Mouse (Mus musculus): Measurements from ENCODE around the gene Pmis2. TPM values are rescaled to one million over a fixed set of nuclear protein-coding genes. Genes with fewer than 3 reads are reported as not detected.

The Pmis2 gene
- not detected in 2 replicates for polyA plus RNA-seq (2015; fragmentation: Nextera tagmentation; extraction: Ambion mirVana)

DNA sequence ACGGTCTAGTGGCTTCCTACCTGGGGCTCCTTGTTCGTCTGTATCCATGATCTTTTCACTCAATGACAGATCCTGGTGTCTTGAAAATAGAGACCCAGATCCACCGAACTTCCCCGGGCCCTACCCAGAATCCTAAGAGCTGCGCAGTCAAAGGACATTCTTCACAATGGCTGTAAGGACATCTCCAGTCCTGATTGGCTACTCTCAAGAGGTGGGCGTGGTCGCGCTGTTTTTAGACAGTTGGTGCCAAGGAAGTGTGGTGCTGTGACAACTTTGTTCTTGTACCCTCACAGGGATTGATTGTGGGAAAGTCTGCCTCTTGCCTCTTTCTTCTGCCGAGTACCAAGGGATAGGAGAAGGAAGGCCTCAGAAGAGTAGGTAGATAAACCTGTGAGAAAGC lies at the start of gene Pmis2:
TSS of gene Pmis2 (minus strand) at position 126 of the 400 bp plus-strand sequence.
- no peak within 1 kb of the TSS for H3K4me3 ChIP-seq (ENCODE audit: low read length)
- ATAC-seq: no peak
- H3K36me3 ChIP-seq (ENCODE audit: control insufficient read depth, insufficient read depth, low read length): no peaks in the 10 kb centered on the region
- 68% methylated on average over 9 of the region's 9 CpGs for WGBS
- no peak within 1 kb of the TSS for H3K27ac ChIP-seq (ENCODE audit: low read depth, low read length)
- no peak within 1 kb of the TSS for H3K4me2 ChIP-seq (ENCODE audit: low read length)
- no peaks in the 10 kb centered on the region for H3K4me1 ChIP-seq (ENCODE audit: control insufficient read depth, insufficient read depth, low read depth, low read length)
- no peak within 1 kb of the TSS for H3K9ac ChIP-seq (ENCODE audit: low read depth, low read length)
- no peaks in the 10 kb centered on the region for H3K9me3 ChIP-seq (ENCODE audit: control insufficient read depth, low read length)
- no peaks in the 10 kb centered on the region; the same call in 1 of the 2 replicates for H3K27me3 ChIP-seq (replicated peaks; ENCODE audit: control insufficient read depth, insufficient read depth, low read length)

DNA sequence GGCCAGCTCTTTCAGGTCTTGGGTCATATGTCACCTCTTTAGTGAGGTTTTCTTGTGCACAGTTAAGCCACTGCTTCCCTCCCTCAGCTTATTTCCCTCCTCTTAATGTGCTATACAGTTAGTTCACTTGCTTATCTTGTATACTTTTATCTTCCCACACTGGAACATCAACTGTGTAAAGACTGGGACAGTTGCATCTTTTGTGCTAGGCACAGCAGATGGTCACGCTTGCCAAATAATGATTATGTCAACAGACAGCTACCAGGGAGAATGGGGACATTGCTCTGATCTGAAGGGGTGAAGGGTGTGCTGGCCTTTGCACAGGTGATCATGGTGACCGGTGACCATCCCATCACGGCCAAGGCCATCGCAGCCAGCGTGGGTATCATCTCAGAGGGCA lies 48.3 kb upstream of the Pmis2 start:
- H3K36me3 ChIP-seq (ENCODE audit: control insufficient read depth, insufficient read depth, low read length): no peaks in the 10 kb centered on the region
- no peak overlapping the region for H3K27ac ChIP-seq (ENCODE audit: low read depth, low read length)
- peaks cover 10% of the 10 kb centered on the region for H3K4me1 ChIP-seq (ENCODE audit: control insufficient read depth, insufficient read depth, low read depth, low read length)
- no peak overlapping the region for H3K4me2 ChIP-seq (ENCODE audit: low read length)
- no peak overlapping the region for H3K4me3 ChIP-seq (ENCODE audit: low read length)
- WGBS: 91% methylated on average over 5 of the region's 5 CpGs
- no peaks in the 10 kb centered on the region for H3K9me3 ChIP-seq (ENCODE audit: control insufficient read depth, low read length)
- no peak for ATAC-seq
- peaks cover 20% of the 10 kb centered on the region for H3K27me3 ChIP-seq (replicated peaks; ENCODE audit: control insufficient read depth, insufficient read depth, low read length)
- no peak overlapping the region for H3K9ac ChIP-seq (ENCODE audit: low read depth, low read length)

DNA sequence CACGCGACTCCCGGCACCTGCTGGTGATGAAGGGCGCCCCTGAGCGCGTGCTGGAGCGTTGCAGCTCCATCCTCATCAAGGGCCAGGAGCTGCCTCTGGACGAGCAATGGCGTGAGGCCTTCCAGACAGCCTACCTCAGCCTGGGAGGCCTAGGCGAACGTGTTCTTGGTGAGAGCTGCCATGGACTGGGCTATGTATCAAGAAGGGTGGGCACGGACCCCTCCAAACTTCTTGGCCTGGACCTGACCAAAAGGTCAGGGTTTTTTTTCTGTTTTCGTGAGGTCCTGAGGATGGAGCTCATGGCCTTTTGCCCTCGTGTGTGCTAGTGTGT lies 46.3 kb upstream of the Pmis2 start:
- peaks cover 20% of the 10 kb centered on the region for H3K27me3 ChIP-seq (replicated peaks; ENCODE audit: control insufficient read depth, insufficient read depth, low read length)
- no peak for ATAC-seq
- no peaks in the 10 kb centered on the region for H3K9me3 ChIP-seq (ENCODE audit: control insufficient read depth, low read length)
- H3K4me2 ChIP-seq (ENCODE audit: low read length): peak overlapping the region; percentile 81
- no peak overlapping the region for H3K27ac ChIP-seq (ENCODE audit: low read depth, low read length)
- WGBS: 8% methylated on average over 14 of the region's 14 CpGs
- H3K36me3 ChIP-seq (ENCODE audit: control insufficient read depth, insufficient read depth, low read length): no peaks in the 10 kb centered on the region
- H3K4me3 ChIP-seq (ENCODE audit: low read length): peak overlapping the region; percentile 46
- peaks cover 10% of the 10 kb centered on the region for H3K4me1 ChIP-seq (ENCODE audit: control insufficient read depth, insufficient read depth, low read depth, low read length)
- H3K9ac ChIP-seq (ENCODE audit: low read depth, low read length): peak overlapping the region; percentile 65

DNA sequence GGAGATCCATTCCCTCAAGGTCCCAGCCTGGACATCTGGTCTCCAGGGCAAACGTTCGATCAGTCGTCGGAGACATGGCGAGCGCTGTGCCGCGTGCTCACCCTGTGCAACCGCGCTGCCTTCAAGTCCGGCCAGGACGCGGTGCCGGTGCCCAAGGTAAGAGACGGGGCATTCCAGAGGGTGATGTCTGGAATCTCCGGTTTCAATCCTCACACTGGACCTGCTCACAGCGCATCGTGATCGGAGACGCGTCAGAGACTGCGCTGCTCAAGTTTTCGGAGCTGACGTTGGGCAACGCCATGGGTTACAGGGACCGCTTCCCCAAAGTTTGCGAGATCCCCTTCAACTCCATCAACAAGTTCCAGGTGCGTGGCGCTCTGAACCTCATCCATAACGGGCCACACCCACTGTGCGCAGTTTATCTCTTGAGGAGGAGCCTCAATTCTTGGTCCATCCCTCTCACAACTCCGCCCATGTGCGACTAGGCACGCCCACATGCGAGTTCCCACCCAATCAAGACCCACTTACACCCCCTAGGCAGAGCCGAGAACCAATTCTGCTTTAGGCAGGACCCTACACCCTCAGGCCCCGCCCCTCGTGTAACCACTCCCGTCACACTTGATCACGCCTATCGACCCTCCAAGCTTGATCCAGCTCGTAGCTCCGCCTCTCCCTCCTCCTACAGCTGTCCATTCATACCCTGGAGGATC lies 45.8 kb upstream of the Pmis2 start:
- Histone ChIP-seq H3K9ac (ENCODE audit: low read depth, low read length) (peak overlapping the region; percentile 65), H3K4me3 (ENCODE audit: low read length) (peak overlapping the region; percentile 46), H3K27ac (ENCODE audit: low read depth, low read length) (no peak overlapping the region), H3K36me3 (ENCODE audit: control insufficient read depth, insufficient read depth, low read length) (no peaks in the 10 kb centered on the region), H3K27me3 (replicated peaks; ENCODE audit: control insufficient read depth, insufficient read depth, low read length) (peaks cover 20% of the 10 kb centered on the region), H3K9me3 (ENCODE audit: control insufficient read depth, low read length) (no peaks in the 10 kb centered on the region), H3K4me1 (ENCODE audit: control insufficient read depth, insufficient read depth, low read depth, low read length) (peaks cover 10% of the 10 kb centered on the region), H3K4me2 (ENCODE audit: low read length) (peak overlapping the region; percentile 81)
- peak; percentile 97 for ATAC-seq
- 4% methylated on average over 43 of the region's 43 CpGs for WGBS

DNA sequence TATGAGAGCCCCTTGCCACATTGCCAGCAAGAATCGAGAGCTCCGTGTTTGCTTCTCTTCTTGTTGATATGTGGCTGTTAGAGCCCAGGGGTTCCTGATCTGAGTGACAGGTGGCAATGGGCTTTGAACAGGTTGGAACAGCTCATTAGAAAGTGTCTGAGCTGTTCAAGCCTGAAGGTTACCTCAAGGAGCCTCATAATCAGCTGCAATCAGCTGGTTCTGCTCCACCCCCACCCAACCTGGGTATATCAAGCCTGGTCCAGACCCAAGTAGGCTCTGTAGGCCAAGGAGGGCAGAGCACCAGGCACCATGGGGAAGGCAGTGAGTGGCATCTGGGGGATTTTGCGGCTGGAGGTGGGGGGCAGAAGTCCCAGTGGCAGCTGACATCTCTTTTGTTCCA lies 40.5 kb upstream of the Pmis2 start, which contains the start of gene Atp4a:
TSS of gene Atp4a (plus strand) at position 268 of the 400 bp plus-strand sequence.
- no peak within 1 kb of the TSS for H3K27ac ChIP-seq (ENCODE audit: low read depth, low read length)
- peaks cover 1% of the 10 kb centered on the region; the same call in 1 of the 2 replicates for H3K4me1 ChIP-seq (ENCODE audit: control insufficient read depth, insufficient read depth, low read depth, low read length)

DNA sequence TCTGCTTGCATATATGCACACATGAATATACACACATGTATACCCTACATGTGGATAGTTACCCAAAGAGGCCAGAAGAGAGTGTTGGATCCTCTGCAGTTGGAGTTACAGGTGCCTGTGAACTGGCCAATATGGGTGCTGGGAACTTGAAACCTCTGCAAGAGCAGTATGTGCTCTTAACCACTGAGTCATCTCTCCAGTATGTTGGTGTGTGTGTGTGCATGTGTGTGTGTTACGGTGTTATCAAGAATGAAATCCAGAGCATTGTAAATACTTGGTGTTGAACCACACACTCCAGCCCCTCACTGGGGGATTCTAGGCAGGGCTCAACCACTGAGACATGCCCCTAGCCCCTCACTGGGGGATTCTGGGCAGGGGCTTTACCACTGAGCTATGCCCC lies 36.0 kb upstream of the Pmis2 start:
- no peaks in the 10 kb centered on the region for H3K4me1 ChIP-seq (ENCODE audit: control insufficient read depth, insufficient read depth, low read depth, low read length)
- H3K27me3 ChIP-seq (replicated peaks; ENCODE audit: control insufficient read depth, insufficient read depth, low read length): no peaks in the 10 kb centered on the region
- no peaks in the 10 kb centered on the region for H3K36me3 ChIP-seq (ENCODE audit: control insufficient read depth, insufficient read depth, low read length)
- no peak overlapping the region for H3K4me3 ChIP-seq (ENCODE audit: low read length)
- WGBS: 94% methylated on average over 1 of the region's 1 CpGs
- no peak overlapping the region for H3K27ac ChIP-seq (ENCODE audit: low read depth, low read length)
- no peak for ATAC-seq
- no peak overlapping the region for H3K9ac ChIP-seq (ENCODE audit: low read depth, low read length)
- no peaks in the 10 kb centered on the region for H3K9me3 ChIP-seq (ENCODE audit: control insufficient read depth, low read length)
- no peak overlapping the region for H3K4me2 ChIP-seq (ENCODE audit: low read length)

More for the DNA sequence above, 40.5 kb upstream of the Pmis2 start, which contains the start of gene Atp4a:
- 88% methylated on average over 3 of the region's 3 CpGs for WGBS
- Histone ChIP-seq H3K9ac (ENCODE audit: low read depth, low read length) (no peak within 1 kb of the TSS), H3K4me3 (ENCODE audit: low read length) (no peak within 1 kb of the TSS), H3K27me3 (replicated peaks; ENCODE audit: control insufficient read depth, insufficient read depth, low read length) (peaks cover 16% of the 10 kb centered on the region), H3K36me3 (ENCODE audit: control insufficient read depth, insufficient read depth, low read length) (no peaks in the 10 kb centered on the region), H3K9me3 (ENCODE audit: control insufficient read depth, low read length) (no peaks in the 10 kb centered on the region), H3K4me2 (ENCODE audit: low read length) (no peak within 1 kb of the TSS)
- ATAC-seq: no peak

DNA sequence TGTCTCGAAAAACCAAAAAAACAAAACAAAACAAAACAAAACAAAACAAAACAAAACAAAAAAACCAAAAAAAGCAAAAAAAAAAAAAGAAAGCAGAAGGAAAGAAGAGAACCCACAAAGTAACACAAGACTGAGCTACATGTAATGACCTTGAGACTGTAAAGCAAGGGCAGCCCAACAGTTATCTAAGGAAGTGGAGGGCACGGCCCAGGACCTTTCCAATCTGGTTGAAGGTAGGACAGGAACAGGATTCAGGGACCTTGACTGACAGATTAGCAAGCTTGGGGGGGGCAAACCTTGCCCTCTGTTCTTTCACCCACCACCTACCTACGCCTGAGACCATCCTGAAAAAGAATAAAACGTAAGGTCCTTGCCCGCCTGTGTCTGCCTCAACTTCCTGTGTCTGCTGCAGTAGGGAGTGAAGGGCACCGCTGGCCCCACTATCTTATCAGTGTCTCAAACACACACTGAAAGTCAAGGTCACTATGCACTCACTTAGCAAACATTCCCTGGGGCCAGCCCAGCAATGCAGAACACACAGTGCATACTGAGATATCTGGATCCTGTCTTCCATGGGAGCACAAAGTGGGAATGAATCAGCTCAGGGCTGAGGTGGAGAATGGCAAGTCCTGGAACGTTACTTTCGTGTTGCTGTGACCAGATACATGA lies 34.9 kb upstream of the Pmis2 start:
- Histone ChIP-seq H3K9me3 (ENCODE audit: control insufficient read depth, low read length) (no peaks in the 10 kb centered on the region), H3K27ac (ENCODE audit: low read depth, low read length) (no peak overlapping the region), H3K4me3 (ENCODE audit: low read length) (no peak overlapping the region), H3K9ac (ENCODE audit: low read depth, low read length) (no peak overlapping the region), H3K36me3 (ENCODE audit: control insufficient read depth, insufficient read depth, low read length) (no peaks in the 10 kb centered on the region), H3K27me3 (replicated peaks; ENCODE audit: control insufficient read depth, insufficient read depth, low read length) (no peaks in the 10 kb centered on the region), H3K4me1 (ENCODE audit: control insufficient read depth, insufficient read depth, low read depth, low read length) (no peaks in the 10 kb centered on the region), H3K4me2 (ENCODE audit: low read length) (no peak overlapping the region)
- 83% methylated on average over 8 of the region's 8 CpGs for WGBS
- no peak for ATAC-seq

DNA sequence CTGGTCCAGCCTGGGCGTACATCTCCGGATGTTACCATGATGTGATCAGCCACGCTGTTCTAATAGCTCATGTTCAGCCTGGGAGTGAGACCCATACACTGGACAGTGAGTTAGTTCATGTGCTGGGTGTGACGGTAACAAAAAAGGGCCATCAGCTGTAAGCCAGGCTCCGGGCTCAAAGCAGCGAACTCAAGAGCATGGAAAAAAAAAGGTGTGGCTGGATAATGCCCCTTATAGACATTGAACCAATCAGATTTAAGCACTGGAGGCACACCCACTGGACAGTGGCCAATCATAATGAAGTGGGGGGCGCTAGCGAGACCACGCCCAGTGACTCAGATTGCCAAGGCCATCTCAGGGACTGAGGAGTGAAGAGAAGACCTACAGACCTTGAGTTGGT lies 27.2 kb upstream of the Pmis2 start, which contains the start of gene 2200002J24Rik:
TSS of gene 2200002J24Rik (plus strand) at position 338 of the 400 bp plus-strand sequence.
- H3K4me2 ChIP-seq (ENCODE audit: low read length): no peak within 1 kb of the TSS
- no peaks in the 10 kb centered on the region for H3K27me3 ChIP-seq (replicated peaks; ENCODE audit: control insufficient read depth, insufficient read depth, low read length)
- ATAC-seq: no peak
- H3K4me3 ChIP-seq (ENCODE audit: low read length): no peak within 1 kb of the TSS
- no peak within 1 kb of the TSS for H3K27ac ChIP-seq (ENCODE audit: low read depth, low read length)
- no peaks in the 10 kb centered on the region for H3K9me3 ChIP-seq (ENCODE audit: control insufficient read depth, low read length)
- no peak within 1 kb of the TSS for H3K9ac ChIP-seq (ENCODE audit: low read depth, low read length)
- WGBS: 39% methylated on average over 9 of the region's 9 CpGs
- no peaks in the 10 kb centered on the region for H3K36me3 ChIP-seq (ENCODE audit: control insufficient read depth, insufficient read depth, low read length)
- no peaks in the 10 kb centered on the region for H3K4me1 ChIP-seq (ENCODE audit: control insufficient read depth, insufficient read depth, low read depth, low read length)

DNA sequence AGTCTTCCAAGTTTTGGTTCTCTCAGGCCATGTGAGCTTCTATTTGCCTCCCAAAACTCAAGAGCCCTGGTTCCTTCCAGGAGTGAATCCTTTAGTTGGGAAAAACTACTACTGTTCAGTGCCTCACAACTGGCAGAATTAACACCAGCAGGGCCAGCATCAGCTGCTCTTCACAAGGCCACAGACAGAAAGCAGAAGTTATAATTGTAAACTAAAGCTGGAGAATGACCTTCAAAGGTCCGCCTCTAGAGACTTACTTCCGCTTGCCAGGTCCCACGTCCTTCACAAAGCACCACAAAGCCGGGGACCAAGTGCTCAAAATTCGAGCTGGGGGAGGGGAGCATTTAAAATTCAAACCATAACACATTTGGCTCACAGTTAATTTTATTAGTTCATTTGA lies 26.7 kb upstream of the Pmis2 start:
- Histone ChIP-seq H3K4me1 (ENCODE audit: control insufficient read depth, insufficient read depth, low read depth, low read length) (no peaks in the 10 kb centered on the region), H3K9me3 (ENCODE audit: control insufficient read depth, low read length) (no peaks in the 10 kb centered on the region), H3K4me2 (ENCODE audit: low read length) (no peak overlapping the region), H3K36me3 (ENCODE audit: control insufficient read depth, insufficient read depth, low read length) (no peaks in the 10 kb centered on the region), H3K27me3 (replicated peaks; ENCODE audit: control insufficient read depth, insufficient read depth, low read length) (no peaks in the 10 kb centered on the region), H3K4me3 (ENCODE audit: low read length) (no peak overlapping the region), H3K9ac (ENCODE audit: low read depth, low read length) (no peak overlapping the region), H3K27ac (ENCODE audit: low read depth, low read length) (no peak overlapping the region)
- no peak for ATAC-seq
- 72% methylated on average over 5 of the region's 5 CpGs for WGBS

Measured in hindbrain, embryonic 16.5 days (tissue).